Mouse (Mus musculus): ENCODE measurements around the gene Pard3b. TPM values are rescaled to one million over a fixed set of nuclear protein-coding genes. Genes with fewer than 3 reads are reported as not detected.

Pard3b gene
- polyA plus RNA-seq, 1 experiment from 2014 or later = 13.8 TPM

- H3K4me2 ChIP-seq (replicated peaks; ENCODE audit: low read depth) = no peak overlapping the region
- no peaks in the 10 kb centered on the region for H3K9me3 ChIP-seq (ENCODE audit: control insufficient read depth, low read length)
- ATAC-seq (ENCODE audit: low FRiP score, low TSS enrichment) (no peak), DNase-seq (ENCODE audit: low spot score) (no peak)
- no peak overlapping the region for H3K9ac ChIP-seq (ENCODE audit: low read length)
- no peaks in the 10 kb centered on the region for H3K4me1 ChIP-seq (replicated peaks; ENCODE audit: control insufficient read depth, insufficient read depth)
- H3K27me3 ChIP-seq (ENCODE audit: control insufficient read depth, insufficient read depth, low read length) = no peaks in the 10 kb centered on the region
- H3K4me3 ChIP-seq (ENCODE audit: low read depth, low read length) = no peak overlapping the region
- WGBS = 39% methylated on average over 1 of the region's 1 CpGs
- no peak for TF ChIP-seq EP300 (optimal IDR thresholded peaks at IDR 0.05)
- no peak for TF ChIP-seq CTCF (IDR thresholded peaks at IDR 0.05; ENCODE audit: low read depth)
- no peaks in the 10 kb centered on the region for H3K36me3 ChIP-seq (ENCODE audit: control insufficient read depth, insufficient read depth, low read length)
- no peak overlapping the region for H3K27ac ChIP-seq (replicated peaks)
These were observed 236.3 kb downstream of the Pard3b start for GRCm38 (mm10) chr1:61874875-61875274.

DNA sequence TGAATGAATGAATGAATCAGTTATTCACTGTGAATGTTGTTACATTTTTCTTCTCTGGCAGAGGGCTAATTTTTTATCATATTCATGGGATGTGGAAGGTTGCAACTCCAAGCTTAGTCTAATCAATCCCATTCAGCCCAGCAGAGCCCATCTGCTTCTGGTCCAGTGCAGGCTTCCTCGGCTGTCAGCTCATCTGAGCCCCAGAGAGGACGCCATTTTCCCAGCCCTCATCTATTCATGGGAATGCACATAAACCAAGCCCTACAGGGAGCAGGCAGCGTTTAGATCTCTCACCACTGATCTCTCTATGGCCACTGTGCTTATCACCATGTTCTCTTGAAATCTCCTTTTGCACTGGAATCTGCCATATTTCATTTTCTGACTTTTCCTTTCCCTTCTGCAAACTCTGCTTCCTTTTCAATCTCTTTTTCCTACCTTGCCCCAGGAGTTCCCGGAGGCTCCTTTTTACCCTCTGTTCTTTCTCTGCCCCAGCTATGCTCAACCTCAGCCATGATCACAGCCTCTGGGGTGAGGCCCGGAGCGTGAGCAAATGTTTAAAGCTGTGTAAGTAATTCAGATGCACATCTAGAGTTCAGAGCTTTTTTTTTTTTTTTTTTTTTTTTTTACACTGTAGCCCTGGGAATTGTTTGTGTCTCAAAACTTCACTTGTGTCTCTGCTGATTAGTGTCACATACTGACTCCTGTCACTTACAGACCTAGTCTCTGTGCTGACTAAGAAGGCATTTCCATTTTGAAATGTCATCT, 241.3 kb downstream of the Pard3b start:
- TF ChIP-seq EP300 (optimal IDR thresholded peaks at IDR 0.05) (no peak), CTCF (IDR thresholded peaks at IDR 0.05; ENCODE audit: low read depth) (no peak)
- no peak for DNase-seq (ENCODE audit: low spot score)
- ATAC-seq (ENCODE audit: low FRiP score, low TSS enrichment) = no peak
- WGBS = 75% methylated on average over 6 of the region's 6 CpGs
- no peaks in the 10 kb centered on the region for H3K27me3 ChIP-seq (ENCODE audit: control insufficient read depth, insufficient read depth, low read length)
- no peak overlapping the region for H3K4me3 ChIP-seq (ENCODE audit: low read depth, low read length)
- no peak overlapping the region for H3K27ac ChIP-seq (replicated peaks)
- no peaks in the 10 kb centered on the region for H3K36me3 ChIP-seq (ENCODE audit: control insufficient read depth, insufficient read depth, low read length)
- H3K4me1 ChIP-seq (replicated peaks; ENCODE audit: control insufficient read depth, insufficient read depth) = no peaks in the 10 kb centered on the region
- no peaks in the 10 kb centered on the region for H3K9me3 ChIP-seq (ENCODE audit: control insufficient read depth, low read length)
- no peak overlapping the region for H3K9ac ChIP-seq (ENCODE audit: low read length)
- H3K4me2 ChIP-seq (replicated peaks; ENCODE audit: low read depth) = no peak overlapping the region

DNA sequence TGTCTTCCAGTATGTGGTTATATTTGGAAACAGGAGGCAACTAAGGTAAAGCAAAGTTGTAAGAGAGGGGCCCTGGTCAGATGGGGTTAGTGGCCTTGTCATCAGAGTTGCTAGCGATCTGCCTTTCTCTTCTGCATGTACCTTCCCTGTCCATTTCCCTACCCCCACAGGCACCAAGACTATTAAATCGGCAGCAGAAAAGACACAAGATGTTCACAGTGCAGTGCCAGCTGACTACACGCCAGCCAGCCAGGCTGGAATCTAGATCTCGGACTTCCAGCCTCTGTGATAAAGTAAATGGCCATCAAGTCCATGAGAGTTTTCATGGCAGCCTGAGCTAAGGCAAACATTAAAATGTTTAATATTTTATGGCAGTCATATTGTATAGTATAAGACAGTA, 257.4 kb downstream of the Pard3b start:
- no peak for ATAC-seq (ENCODE audit: low FRiP score, low TSS enrichment)
- no peaks in the 10 kb centered on the region for H3K9me3 ChIP-seq (ENCODE audit: control insufficient read depth, low read length)
- TF ChIP-seq EP300 (optimal IDR thresholded peaks at IDR 0.05) (no peak), CTCF (IDR thresholded peaks at IDR 0.05; ENCODE audit: low read depth) (no peak)

GRCm38 (mm10) chr1:61903271-61904007, 264.8 kb downstream of the Pard3b start:
- no peak for DNase-seq (ENCODE audit: low spot score)
- TF ChIP-seq EP300 (optimal IDR thresholded peaks at IDR 0.05) = no peak
- no peak for TF ChIP-seq CTCF (IDR thresholded peaks at IDR 0.05; ENCODE audit: low read depth)
- H3K4me1 ChIP-seq (replicated peaks; ENCODE audit: control insufficient read depth, insufficient read depth) = no peaks in the 10 kb centered on the region
- H3K27ac ChIP-seq (replicated peaks) = no peak overlapping the region
- 43% methylated on average over 4 of the region's 4 CpGs for WGBS
- H3K4me2 ChIP-seq (replicated peaks; ENCODE audit: low read depth) = no peak overlapping the region
- no peaks in the 10 kb centered on the region for H3K9me3 ChIP-seq (ENCODE audit: control insufficient read depth, low read length)
- no peak for ATAC-seq (ENCODE audit: low FRiP score, low TSS enrichment)
- H3K36me3 ChIP-seq (ENCODE audit: control insufficient read depth, insufficient read depth, low read length) = no peaks in the 10 kb centered on the region
- no peak overlapping the region for H3K9ac ChIP-seq (ENCODE audit: low read length)
- H3K4me3 ChIP-seq (ENCODE audit: low read depth, low read length) = no peak overlapping the region
- no peaks in the 10 kb centered on the region for H3K27me3 ChIP-seq (ENCODE audit: control insufficient read depth, insufficient read depth, low read length)

More for the DNA sequence above, 257.4 kb downstream of the Pard3b start:
- no peak overlapping the region for H3K4me2 ChIP-seq (replicated peaks; ENCODE audit: low read depth)
- WGBS = 64% methylated on average over 4 of the region's 4 CpGs
- H3K4me1 ChIP-seq (replicated peaks; ENCODE audit: control insufficient read depth, insufficient read depth) = no peaks in the 10 kb centered on the region
- no peak for DNase-seq (ENCODE audit: low spot score)
- no peaks in the 10 kb centered on the region for H3K27me3 ChIP-seq (ENCODE audit: control insufficient read depth, insufficient read depth, low read length)
- no peak overlapping the region for H3K9ac ChIP-seq (ENCODE audit: low read length)
- no peak overlapping the region for H3K4me3 ChIP-seq (ENCODE audit: low read depth, low read length)
- no peak overlapping the region for H3K27ac ChIP-seq (replicated peaks)
- H3K36me3 ChIP-seq (ENCODE audit: control insufficient read depth, insufficient read depth, low read length) = no peaks in the 10 kb centered on the region

DNA sequence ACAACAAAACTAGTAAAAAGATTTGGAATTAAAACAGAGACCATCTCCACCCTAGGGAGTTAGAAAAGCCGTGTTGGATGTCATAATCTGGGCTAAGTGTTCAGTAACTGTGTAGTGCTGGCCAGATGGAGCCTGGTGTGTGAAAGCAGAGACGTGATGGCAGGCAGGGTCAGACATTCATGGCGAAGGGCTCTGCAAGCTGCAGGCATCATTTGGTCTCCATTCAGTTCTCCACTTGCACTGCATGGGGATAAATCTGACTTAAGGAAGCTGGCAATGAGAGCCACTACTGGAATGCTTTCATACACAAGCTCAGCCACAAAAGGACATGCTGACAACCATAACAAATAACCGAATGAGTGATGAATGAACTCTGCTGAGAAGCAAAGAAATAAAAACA, 265.4 kb downstream of the Pard3b start:
- DNase-seq (ENCODE audit: low spot score) (no peak), ATAC-seq (ENCODE audit: low FRiP score, low TSS enrichment) (no peak)
- no peak overlapping the region for H3K4me3 ChIP-seq (ENCODE audit: low read depth, low read length)
- H3K4me2 ChIP-seq (replicated peaks; ENCODE audit: low read depth) = no peak overlapping the region
- no peak overlapping the region for H3K27ac ChIP-seq (replicated peaks)
- H3K4me1 ChIP-seq (replicated peaks; ENCODE audit: control insufficient read depth, insufficient read depth) = no peaks in the 10 kb centered on the region
- no peaks in the 10 kb centered on the region for H3K27me3 ChIP-seq (ENCODE audit: control insufficient read depth, insufficient read depth, low read length)
- no peaks in the 10 kb centered on the region for H3K36me3 ChIP-seq (ENCODE audit: control insufficient read depth, insufficient read depth, low read length)
- H3K9ac ChIP-seq (ENCODE audit: low read length) = no peak overlapping the region
- 38% methylated on average over 4 of the region's 4 CpGs for WGBS
- H3K9me3 ChIP-seq (ENCODE audit: control insufficient read depth, low read length) = no peaks in the 10 kb centered on the region
- TF ChIP-seq CTCF (IDR thresholded peaks at IDR 0.05; ENCODE audit: low read depth) (no peak), EP300 (optimal IDR thresholded peaks at IDR 0.05) (no peak)

DNA sequence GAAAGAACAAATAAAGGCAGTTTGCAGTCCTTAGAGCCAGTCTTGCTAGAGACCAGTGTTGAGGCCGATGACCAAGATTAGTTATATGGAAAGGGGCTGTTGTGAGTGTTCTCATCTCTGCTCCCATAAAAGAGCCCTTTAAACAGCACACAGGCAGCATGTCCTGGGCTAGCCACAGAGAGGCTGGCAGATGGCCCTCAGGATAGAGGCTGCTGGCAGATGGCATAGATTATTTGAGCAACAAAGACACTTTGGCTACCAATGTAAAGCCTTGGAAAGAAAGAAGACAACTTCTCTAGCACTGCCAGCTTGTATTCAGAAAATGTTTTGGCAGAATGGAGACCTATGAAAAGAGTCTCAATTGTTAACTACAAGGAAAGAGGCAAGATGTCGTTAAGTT, 274.3 kb downstream of the Pard3b start:
- Histone ChIP-seq H3K4me2 (replicated peaks; ENCODE audit: low read depth) (no peak overlapping the region), H3K27me3 (ENCODE audit: control insufficient read depth, insufficient read depth, low read length) (no peaks in the 10 kb centered on the region), H3K4me3 (ENCODE audit: low read depth, low read length) (no peak overlapping the region), H3K9me3 (ENCODE audit: control insufficient read depth, low read length) (no peaks in the 10 kb centered on the region), H3K4me1 (replicated peaks; ENCODE audit: control insufficient read depth, insufficient read depth) (no peaks in the 10 kb centered on the region), H3K27ac (replicated peaks) (no peak overlapping the region), H3K36me3 (ENCODE audit: control insufficient read depth, insufficient read depth, low read length) (no peaks in the 10 kb centered on the region), H3K9ac (ENCODE audit: low read length) (no peak overlapping the region)
- WGBS = 71% methylated on average over 2 of the region's 2 CpGs
- DNase-seq (ENCODE audit: low spot score) (no peak), ATAC-seq (ENCODE audit: low FRiP score, low TSS enrichment) (no peak)
- TF ChIP-seq EP300 (optimal IDR thresholded peaks at IDR 0.05) = no peak
